Mouse (Mus musculus): ENCODE results near the gene Rbmxl2. TPM values are rescaled to one million over a fixed set of nuclear protein-coding genes. Genes with fewer than 3 reads are reported as not detected.

Rbmxl2 gene
- polyA plus RNA-seq, 1 experiment from 2014 or later = not detected

- ATAC-seq (replicated peaks; ENCODE audit: insufficient number of reproducible peaks, low FRiP score, low TSS enrichment, low read depth) = no peak
- Histone ChIP-seq H3K9ac (replicated peaks; ENCODE audit: low read length) (no peak overlapping the region), H3K27ac (replicated peaks; ENCODE audit: low read depth, low read length) (no peak overlapping the region), H3K36me3 (replicated peaks; ENCODE audit: control insufficient read depth, insufficient read depth, low read depth, low read length) (no peaks in the 10 kb centered on the region), H3K4me2 (ENCODE audit: low read depth, low read length) (no peak overlapping the region), H3K4me1 (ENCODE audit: control insufficient read depth, insufficient read depth, low read length) (no peaks in the 10 kb centered on the region), H3K4me3 (ENCODE audit: low read depth, low read length) (no peak overlapping the region), H3K27me3 (ENCODE audit: control insufficient read depth, insufficient read depth, low read length) (no peaks in the 10 kb centered on the region), H3K9me3 (replicated peaks; ENCODE audit: control insufficient read depth, low read length) (no peaks in the 10 kb centered on the region)
- WGBS = 38% methylated on average over 3 of the region's 3 CpGs
- DNase-seq (ENCODE audit: low spot score) = no peak
These were observed 27.6 kb downstream of the Rbmxl2 start for GRCm38 (mm10) chr7:107236854-107237253.

GRCm38 (mm10) chr7:107237498-107237897 is 28.3 kb downstream of the Rbmxl2 start:
- H3K4me3 ChIP-seq (ENCODE audit: low read depth, low read length) = no peak overlapping the region
- H3K9ac ChIP-seq (replicated peaks; ENCODE audit: low read length) = no peak overlapping the region
- H3K27ac ChIP-seq (replicated peaks; ENCODE audit: low read depth, low read length) = no peak overlapping the region
- no peaks in the 10 kb centered on the region for H3K9me3 ChIP-seq (replicated peaks; ENCODE audit: control insufficient read depth, low read length)
- no peak overlapping the region for H3K4me2 ChIP-seq (ENCODE audit: low read depth, low read length)
- H3K4me1 ChIP-seq (ENCODE audit: control insufficient read depth, insufficient read depth, low read length) = no peaks in the 10 kb centered on the region
- 75% methylated on average over 3 of the region's 3 CpGs for WGBS
- H3K27me3 ChIP-seq (ENCODE audit: control insufficient read depth, insufficient read depth, low read length) = no peaks in the 10 kb centered on the region
- DNase-seq (ENCODE audit: low spot score) (no peak), ATAC-seq (replicated peaks; ENCODE audit: insufficient number of reproducible peaks, low FRiP score, low TSS enrichment, low read depth) (no peak)
- no peaks in the 10 kb centered on the region for H3K36me3 ChIP-seq (replicated peaks; ENCODE audit: control insufficient read depth, insufficient read depth, low read depth, low read length)

GRCm38 (mm10) chr7:107241371-107241883 is 32.2 kb downstream of the Rbmxl2 start:
- Histone ChIP-seq H3K4me3 (ENCODE audit: low read depth, low read length) (no peak overlapping the region), H3K4me2 (ENCODE audit: low read depth, low read length) (no peak overlapping the region), H3K36me3 (replicated peaks; ENCODE audit: control insufficient read depth, insufficient read depth, low read depth, low read length) (no peaks in the 10 kb centered on the region), H3K9me3 (replicated peaks; ENCODE audit: control insufficient read depth, low read length) (no peaks in the 10 kb centered on the region), H3K27me3 (ENCODE audit: control insufficient read depth, insufficient read depth, low read length) (no peaks in the 10 kb centered on the region), H3K9ac (replicated peaks; ENCODE audit: low read length) (no peak overlapping the region), H3K27ac (replicated peaks; ENCODE audit: low read depth, low read length) (no peak overlapping the region), H3K4me1 (ENCODE audit: control insufficient read depth, insufficient read depth, low read length) (no peaks in the 10 kb centered on the region)
- ATAC-seq (replicated peaks; ENCODE audit: insufficient number of reproducible peaks, low FRiP score, low TSS enrichment, low read depth) (no peak), DNase-seq (ENCODE audit: low spot score) (no peak)
- WGBS = 84% methylated on average over 5 of the region's 5 CpGs

GRCm38 (mm10) chr7:107250211-107250985 is 41.2 kb downstream of the Rbmxl2 start:
- no peak for ATAC-seq (replicated peaks; ENCODE audit: insufficient number of reproducible peaks, low FRiP score, low TSS enrichment, low read depth)
- no peaks in the 10 kb centered on the region for H3K36me3 ChIP-seq (replicated peaks; ENCODE audit: control insufficient read depth, insufficient read depth, low read depth, low read length)
- no peak overlapping the region for H3K9ac ChIP-seq (replicated peaks; ENCODE audit: low read length)
- no peak overlapping the region for H3K4me2 ChIP-seq (ENCODE audit: low read depth, low read length)
- no peak for DNase-seq (ENCODE audit: low spot score)
- no peak overlapping the region for H3K4me3 ChIP-seq (ENCODE audit: low read depth, low read length)
- no peaks in the 10 kb centered on the region for H3K27me3 ChIP-seq (ENCODE audit: control insufficient read depth, insufficient read depth, low read length)
- H3K4me1 ChIP-seq (ENCODE audit: control insufficient read depth, insufficient read depth, low read length) = no peaks in the 10 kb centered on the region
- no peaks in the 10 kb centered on the region for H3K9me3 ChIP-seq (replicated peaks; ENCODE audit: control insufficient read depth, low read length)
- H3K27ac ChIP-seq (replicated peaks; ENCODE audit: low read depth, low read length) = no peak overlapping the region
- 84% methylated on average over 5 of the region's 5 CpGs for WGBS

- Histone ChIP-seq H3K9me3 (replicated peaks; ENCODE audit: control insufficient read depth, low read length) (no peaks in the 10 kb centered on the region), H3K4me2 (ENCODE audit: low read depth, low read length) (no peak overlapping the region), H3K36me3 (replicated peaks; ENCODE audit: control insufficient read depth, insufficient read depth, low read depth, low read length) (no peaks in the 10 kb centered on the region), H3K27me3 (ENCODE audit: control insufficient read depth, insufficient read depth, low read length) (no peaks in the 10 kb centered on the region), H3K27ac (replicated peaks; ENCODE audit: low read depth, low read length) (no peak overlapping the region), H3K9ac (replicated peaks; ENCODE audit: low read length) (no peak overlapping the region), H3K4me1 (ENCODE audit: control insufficient read depth, insufficient read depth, low read length) (no peaks in the 10 kb centered on the region), H3K4me3 (ENCODE audit: low read depth, low read length) (no peak overlapping the region)
- ATAC-seq (replicated peaks; ENCODE audit: insufficient number of reproducible peaks, low FRiP score, low TSS enrichment, low read depth) = no peak
- 92% methylated on average over 3 of the region's 3 CpGs for WGBS
- DNase-seq (ENCODE audit: low spot score) = no peak
These were observed 44.1 kb downstream of the Rbmxl2 start for GRCm38 (mm10) chr7:107253355-107253754.

GRCm38 (mm10) chr7:107259936-107260335 is 50.7 kb downstream of the Rbmxl2 start:
- Histone ChIP-seq H3K9me3 (replicated peaks; ENCODE audit: control insufficient read depth, low read length) (no peaks in the 10 kb centered on the region), H3K4me1 (ENCODE audit: control insufficient read depth, insufficient read depth, low read length) (no peaks in the 10 kb centered on the region), H3K4me2 (ENCODE audit: low read depth, low read length) (no peak overlapping the region), H3K27ac (replicated peaks; ENCODE audit: low read depth, low read length) (no peak overlapping the region), H3K36me3 (replicated peaks; ENCODE audit: control insufficient read depth, insufficient read depth, low read depth, low read length) (no peaks in the 10 kb centered on the region), H3K9ac (replicated peaks; ENCODE audit: low read length) (no peak overlapping the region), H3K4me3 (ENCODE audit: low read depth, low read length) (no peak overlapping the region), H3K27me3 (ENCODE audit: control insufficient read depth, insufficient read depth, low read length) (no peaks in the 10 kb centered on the region)
- ATAC-seq (replicated peaks; ENCODE audit: insufficient number of reproducible peaks, low FRiP score, low TSS enrichment, low read depth) (no peak), DNase-seq (ENCODE audit: low spot score) (no peak)
- WGBS = 75% methylated on average over 5 of the region's 5 CpGs

Other genes with a start within 250 kb of the Rbmxl2 start
- not detected in 2 replicates for gene Olfr6, start 245.5 kb upstream of the Rbmxl2 start, polyA plus RNA-seq (2014; fragmentation: Nextera tagmentation; extraction: Ambion mirVana)
- not detected in 2 replicates for gene Olfr711, start 234.0 kb upstream of the Rbmxl2 start, polyA plus RNA-seq (2014; fragmentation: Nextera tagmentation; extraction: Ambion mirVana)
- gene Olfr2, start 203.4 kb upstream of the Rbmxl2 start, polyA plus RNA-seq (2014; fragmentation: Nextera tagmentation; extraction: Ambion mirVana) = not detected in 2 replicates
- gene Olfr713, start 178.3 kb upstream of the Rbmxl2 start, polyA plus RNA-seq (2014; fragmentation: Nextera tagmentation; extraction: Ambion mirVana) = not detected in 2 replicates
- gene Olfr714, start 138.5 kb upstream of the Rbmxl2 start, polyA plus RNA-seq (2014; fragmentation: Nextera tagmentation; extraction: Ambion mirVana) = not detected in 2 replicates
- gene Olfr17, start 116.2 kb upstream of the Rbmxl2 start, polyA plus RNA-seq (2014; fragmentation: Nextera tagmentation; extraction: Ambion mirVana) = not detected in 2 replicates
- not detected in 2 replicates for gene Olfr715b, start 99.1 kb upstream of the Rbmxl2 start, polyA plus RNA-seq (2014; fragmentation: Nextera tagmentation; extraction: Ambion mirVana)
- not detected in 2 replicates for gene Olfr715, start 78.4 kb upstream of the Rbmxl2 start, polyA plus RNA-seq (2014; fragmentation: Nextera tagmentation; extraction: Ambion mirVana)
- gene Olfr716, start 71.1 kb upstream of the Rbmxl2 start, polyA plus RNA-seq (2014; fragmentation: Nextera tagmentation; extraction: Ambion mirVana) = not detected in 2 replicates
- gene Nlrp14, start 42.5 kb upstream of the Rbmxl2 start, polyA plus RNA-seq (2014; fragmentation: Nextera tagmentation; extraction: Ambion mirVana) = not detected in 2 replicates
- gene Syt9, start 161.3 kb downstream of the Rbmxl2 start, polyA plus RNA-seq (2014; fragmentation: Nextera tagmentation; extraction: Ambion mirVana) = 3.6 and 4.7 TPM in 2 replicates